Mouse (Mus musculus): ENCODE results near the gene Caskin1. TPM values are rescaled to one million over a fixed set of nuclear protein-coding genes. Genes with fewer than 3 reads are reported as not detected.

Gene Caskin1
- polyA plus RNA-seq, 1 experiment from 2014 or later: 3.6 TPM

DNA sequence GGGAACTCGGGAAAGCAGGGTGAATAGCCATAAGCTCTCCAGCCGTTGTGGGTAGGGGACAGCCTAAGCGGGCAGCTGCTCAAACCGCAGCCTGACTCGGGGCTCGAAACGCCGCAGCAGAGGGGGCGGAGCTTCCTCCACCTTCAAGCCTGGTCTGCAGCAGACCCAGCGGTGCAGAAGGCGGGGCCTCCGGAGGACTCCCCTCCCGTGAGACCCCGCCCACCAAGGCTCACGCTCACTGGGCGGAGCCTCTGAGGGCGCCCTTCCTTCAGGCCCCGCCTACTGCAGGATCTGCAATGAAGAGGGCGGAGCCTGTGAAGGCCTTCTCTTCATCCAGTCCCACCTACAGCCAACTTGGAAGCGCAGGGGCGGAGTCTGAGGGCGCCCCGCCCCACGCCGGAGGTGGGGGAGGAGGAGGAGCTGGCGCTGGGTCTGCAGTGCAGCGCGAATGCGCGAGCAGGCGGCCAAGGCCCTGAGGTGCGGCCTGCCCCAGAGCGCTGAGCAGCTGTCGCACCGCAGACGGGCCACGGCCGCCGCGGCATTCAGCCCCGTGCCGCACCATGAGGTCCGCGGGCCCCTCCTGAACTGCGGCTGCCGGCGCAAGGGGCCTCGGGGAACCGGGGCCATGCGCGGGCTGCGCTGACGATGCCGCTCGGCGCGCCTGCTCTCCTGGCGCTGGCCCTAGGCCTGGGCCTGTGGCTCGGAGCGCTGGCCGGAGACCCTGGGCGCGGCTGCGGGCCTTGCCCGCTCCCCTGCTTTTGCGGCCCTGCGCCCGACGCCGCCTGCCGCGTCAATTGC is 61.4 kb downstream of the Caskin1 start, which contains the start of gene Pkd1:
TSS of gene Pkd1 (plus strand) at position 217 of the 798 bp plus-strand sequence.
- H3K4me1 ChIP-seq: peaks cover 33% of the 10 kb centered on the region

GRCm38 (mm10) chr17:24550416-24551049 is 62.1 kb downstream of the Caskin1 start:
- peak overlapping the region; percentile 77 for H3K4me3 ChIP-seq
- H3K9me3 ChIP-seq (replicated peaks): no peaks in the 10 kb centered on the region
- H3K27ac ChIP-seq: peak overlapping the region; percentile 93
- H3K27me3 ChIP-seq (ENCODE audit: low read depth, poor library complexity, severe bottlenecking): peaks cover 17% of the 10 kb centered on the region
- no peaks in the 10 kb centered on the region; the same call in 1 of the 2 replicates for H3K36me3 ChIP-seq
- peak; percentile 84 for DNase-seq (ENCODE audit: low spot score)
- peaks cover 32% of the 10 kb centered on the region for H3K4me1 ChIP-seq
- WGBS: under 1% methylated on average over 44 of the region's 44 CpGs

More for the DNA sequence above, 61.4 kb downstream of the Caskin1 start, which contains the start of gene Pkd1:
- Histone ChIP-seq H3K27ac (peak within 1 kb of the TSS; percentile 93), H3K36me3 (no peaks in the 10 kb centered on the region; the same call in 1 of the 2 replicates), H3K27me3 (ENCODE audit: low read depth, poor library complexity, severe bottlenecking) (peaks cover 19% of the 10 kb centered on the region), H3K9me3 (replicated peaks) (no peaks in the 10 kb centered on the region), H3K4me3 (peak within 1 kb of the TSS; percentile 77)
- peak; percentile 98 for DNase-seq (ENCODE audit: low spot score)
- under 1% methylated on average over 71 of the region's 72 CpGs for WGBS

- H3K27ac ChIP-seq: peak overlapping the region; percentile 93
- peaks cover 17% of the 10 kb centered on the region for H3K27me3 ChIP-seq (ENCODE audit: low read depth, poor library complexity, severe bottlenecking)
- no peaks in the 10 kb centered on the region for H3K9me3 ChIP-seq (replicated peaks)
- peak overlapping the region; percentile 77 for H3K4me3 ChIP-seq
- H3K4me1 ChIP-seq: peaks cover 32% of the 10 kb centered on the region
- no peaks in the 10 kb centered on the region; the same call in 1 of the 2 replicates for H3K36me3 ChIP-seq
- whole genome bisulfite sequencing: 49% methylated on average over 3 of the region's 3 CpGs
- DNase-seq (ENCODE audit: low spot score): no peak
These were observed 62.6 kb downstream of the Caskin1 start for GRCm38 (mm10) chr17:24551050-24551444.

DNA sequence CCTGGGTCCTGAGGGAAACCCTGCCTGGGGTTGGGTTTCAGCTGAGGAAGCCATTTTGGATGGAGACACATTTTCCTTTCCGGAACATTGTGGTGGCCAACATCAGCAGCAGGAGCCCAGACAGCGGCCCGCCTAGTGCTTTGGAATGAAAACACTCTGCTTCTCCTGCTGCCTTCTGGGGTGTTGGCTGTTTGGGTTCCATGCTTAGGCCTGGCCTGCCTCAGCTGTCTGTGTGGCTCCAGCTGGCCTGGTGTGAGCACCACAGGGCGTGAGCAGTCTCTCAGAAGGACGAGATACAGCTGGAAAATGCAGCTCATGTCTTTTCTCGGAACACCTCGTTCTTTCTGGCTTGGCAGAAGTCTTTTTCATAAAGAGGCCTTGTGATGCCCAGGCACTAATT is 68.7 kb downstream of the Caskin1 start:
- 94% methylated on average over 7 of the region's 7 CpGs for WGBS
- H3K27ac ChIP-seq: no peak overlapping the region
- H3K4me1 ChIP-seq: peaks cover 25% of the 10 kb centered on the region
- H3K36me3 ChIP-seq: peaks cover 13% of the 10 kb centered on the region
- DNase-seq (ENCODE audit: low spot score): no peak
- no peaks in the 10 kb centered on the region for H3K27me3 ChIP-seq (ENCODE audit: low read depth, poor library complexity, severe bottlenecking)
- no peaks in the 10 kb centered on the region for H3K9me3 ChIP-seq (replicated peaks)
- no peak overlapping the region for H3K4me3 ChIP-seq

Other genes with a start within 250 kb of the Caskin1 start
- gene Ccnf, start 237.1 kb upstream of the Caskin1 start, polyA plus RNA-seq (2016; fragmentation: Nextera tagmentation; extraction: Ambion mirVana): 117 and 120 TPM in 2 replicates
- not detected in 2 replicates for gene Abca17, start 137.5 kb upstream of the Caskin1 start, polyA plus RNA-seq (2016; fragmentation: Nextera tagmentation; extraction: Ambion mirVana)
- 2.8 and 3.6 TPM in 2 replicates for gene Abca3, start 136.7 kb upstream of the Caskin1 start, polyA plus RNA-seq (2016; fragmentation: Nextera tagmentation; extraction: Ambion mirVana)
- 471 and 496 TPM in 2 replicates for gene Rnps1, start 74.0 kb upstream of the Caskin1 start, polyA plus RNA-seq (2016; fragmentation: Nextera tagmentation; extraction: Ambion mirVana)
- 87.9 and 104 TPM in 2 replicates for gene Eci1, start 62.0 kb upstream of the Caskin1 start, polyA plus RNA-seq (2016; fragmentation: Nextera tagmentation; extraction: Ambion mirVana)
- 1.7 and 2.7 TPM in 2 replicates for gene Dnase1l2, start 45.5 kb upstream of the Caskin1 start, polyA plus RNA-seq (2016; fragmentation: Nextera tagmentation; extraction: Ambion mirVana)
- 35.0 and 38.7 TPM in 2 replicates for gene E4f1, start 18.3 kb upstream of the Caskin1 start, polyA plus RNA-seq (2016; fragmentation: Nextera tagmentation; extraction: Ambion mirVana)
- 68.8 and 76.1 TPM in 2 replicates for gene Pgp, start 18.2 kb upstream of the Caskin1 start, polyA plus RNA-seq (2016; fragmentation: Nextera tagmentation; extraction: Ambion mirVana)
- 0.24 TPM in 1 of 2 replicates, not detected in the other for gene Bricd5, start 14.7 kb upstream of the Caskin1 start, polyA plus RNA-seq (2016; fragmentation: Nextera tagmentation; extraction: Ambion mirVana)
- gene Mlst8, start 9.5 kb upstream of the Caskin1 start, polyA plus RNA-seq (2016; fragmentation: Nextera tagmentation; extraction: Ambion mirVana): 31.6 and 42.2 TPM in 2 replicates
- gene Traf7, start 39.3 kb downstream of the Caskin1 start, polyA plus RNA-seq (2016; fragmentation: Nextera tagmentation; extraction: Ambion mirVana): 125 and 136 TPM in 2 replicates
- gene Rab26, start 45.6 kb downstream of the Caskin1 start, polyA plus RNA-seq (2016; fragmentation: Nextera tagmentation; extraction: Ambion mirVana): 2.4 and 3.8 TPM in 2 replicates
- 18.9 and 24.7 TPM in 2 replicates for gene Pkd1, start 61.2 kb downstream of the Caskin1 start, polyA plus RNA-seq (2016; fragmentation: Nextera tagmentation; extraction: Ambion mirVana)
- gene Tsc2, start 144.0 kb downstream of the Caskin1 start, polyA plus RNA-seq (2016; fragmentation: Nextera tagmentation; extraction: Ambion mirVana): 63.2 and 79.5 TPM in 2 replicates
- gene Nthl1, start 144.1 kb downstream of the Caskin1 start, polyA plus RNA-seq (2016; fragmentation: Nextera tagmentation; extraction: Ambion mirVana): 27.5 and 31.2 TPM in 2 replicates
- 47.2 and 57.1 TPM in 2 replicates for gene Slc9a3r2, start 161.7 kb downstream of the Caskin1 start, polyA plus RNA-seq (2016; fragmentation: Nextera tagmentation; extraction: Ambion mirVana)
- gene Npw, start 169.9 kb downstream of the Caskin1 start, polyA plus RNA-seq (2016; fragmentation: Nextera tagmentation; extraction: Ambion mirVana): 0.88 and 1.1 TPM in 2 replicates
- gene Zfp598, start 181.1 kb downstream of the Caskin1 start, polyA plus RNA-seq (2016; fragmentation: Nextera tagmentation; extraction: Ambion mirVana): 34.5 and 36.7 TPM in 2 replicates
- 5.2 and 7.0 TPM in 2 replicates for gene Syngr3, start 201.4 kb downstream of the Caskin1 start, polyA plus RNA-seq (2016; fragmentation: Nextera tagmentation; extraction: Ambion mirVana)
- 52.9 and 61.2 TPM in 2 replicates for gene Gfer, start 207.6 kb downstream of the Caskin1 start, polyA plus RNA-seq (2016; fragmentation: Nextera tagmentation; extraction: Ambion mirVana)
- gene Noxo1, start 207.6 kb downstream of the Caskin1 start, polyA plus RNA-seq (2016; fragmentation: Nextera tagmentation; extraction: Ambion mirVana): 0.59 and 2.3 TPM in 2 replicates
- gene Tbl3, start 219.1 kb downstream of the Caskin1 start, polyA plus RNA-seq (2016; fragmentation: Nextera tagmentation; extraction: Ambion mirVana): 165 and 183 TPM in 2 replicates
- 0.21 and 0.38 TPM in 2 replicates for gene Rnf151, start 229.5 kb downstream of the Caskin1 start, polyA plus RNA-seq (2016; fragmentation: Nextera tagmentation; extraction: Ambion mirVana)
- 1,693 and 2,093 TPM in 2 replicates for gene Rps2, start 229.5 kb downstream of the Caskin1 start, polyA plus RNA-seq (2016; fragmentation: Nextera tagmentation; extraction: Ambion mirVana)
- gene Ndufb10, start 235.9 kb downstream of the Caskin1 start, polyA plus RNA-seq (2016; fragmentation: Nextera tagmentation; extraction: Ambion mirVana): 202 and 204 TPM in 2 replicates
- gene Rpl3l, start 239.2 kb downstream of the Caskin1 start, polyA plus RNA-seq (2016; fragmentation: Nextera tagmentation; extraction: Ambion mirVana): 0.15 TPM in 1 of 2 replicates, not detected in the other
- 19.9 and 23.6 TPM in 2 replicates for gene Msrb1, start 248.0 kb downstream of the Caskin1 start, polyA plus RNA-seq (2016; fragmentation: Nextera tagmentation; extraction: Ambion mirVana)

Measured in limb, embryonic 10.5 days (tissue).